Mouse (Mus musculus) lung, embryonic 15.5 days (tissue): ENCODE results near the gene Kcnab2. TPM values are rescaled to one million over a fixed set of nuclear protein-coding genes. Genes with fewer than 3 reads are reported as not detected.

Source experiments
- ATAC-seq: fragments of 200-750 bp; cut with Nextera tagmentation; 2 replicates; pipeline ENCODE4 v1.8.0; 2017; ENCODE audit warnings: moderate number of reproducible peaks, borderline replicate concordance; ENCODE audit not compliant: low FRiP score, low TSS enrichment; ENCODE audit errors: extremely low read depth
- H3K27ac ChIP-seq: fragments of 300-500 bp; sonication (generic); 2 replicates; pipeline ENCODE4 v1.5.1; 2015; ENCODE audit warnings: moderate library complexity, mild to moderate bottlenecking, inconsistent platforms
- H3K27me3 ChIP-seq: fragments of 300-500 bp; sonication (generic); 2 replicates; pipeline ENCODE4 v1.6.1; 2015; ENCODE audit warnings: inconsistent platforms
- H3K36me3 ChIP-seq: fragments of 300-500 bp; sonication (generic); 2 replicates; pipeline ENCODE4 v1.6.1; 2015; ENCODE audit warnings: inconsistent platforms
- H3K4me1 ChIP-seq: fragments of 300-500 bp; sonication (generic); 2 replicates; pipeline ENCODE4 v1.6.1; 2015; ENCODE audit warnings: inconsistent platforms
- H3K4me2 ChIP-seq: fragments of 300-500 bp; sonication (generic); 2 replicates; pipeline ENCODE4 v1.6.1; 2015; ENCODE audit warnings: inconsistent platforms, mild to moderate bottlenecking, moderate library complexity
- H3K4me3 ChIP-seq: fragments of 300-500 bp; sonication (generic); 2 replicates; pipeline ENCODE4 v1.5.1; 2015; ENCODE audit warnings: mild to moderate bottlenecking, inconsistent platforms
- H3K9ac ChIP-seq: fragments of 300-500 bp; sonication (generic); 2 replicates; pipeline ENCODE4 v1.6.1; 2015; ENCODE audit warnings: inconsistent platforms
- H3K9me3 ChIP-seq: fragments of 300-500 bp; sonication (generic); 2 replicates; pipeline ENCODE4 v1.6.1; 2016; ENCODE audit warnings: inconsistent platforms
- WGBS: fragments of 180-500 bp; shearing (Covaris S2); methylation state at CpG from one replicate; pipeline ENCODE4 v1.1.7; 2015; 5-methylcytosine and 5-hydroxymethylcytosine counted together
- polyA plus RNA-seq: library from polyadenylated mRNA; unstranded; fragments of >200 nt; fragmentation: Nextera tagmentation; extraction: Ambion mirVana; gene quantifications from 2 replicates; pipeline ENCODE4 v1.2.1, GENCODE M21; 2015

The Kcnab2 gene
- polyA plus RNA-seq, 1 experiment from 2014 or later = 7.3 TPM

DNA sequence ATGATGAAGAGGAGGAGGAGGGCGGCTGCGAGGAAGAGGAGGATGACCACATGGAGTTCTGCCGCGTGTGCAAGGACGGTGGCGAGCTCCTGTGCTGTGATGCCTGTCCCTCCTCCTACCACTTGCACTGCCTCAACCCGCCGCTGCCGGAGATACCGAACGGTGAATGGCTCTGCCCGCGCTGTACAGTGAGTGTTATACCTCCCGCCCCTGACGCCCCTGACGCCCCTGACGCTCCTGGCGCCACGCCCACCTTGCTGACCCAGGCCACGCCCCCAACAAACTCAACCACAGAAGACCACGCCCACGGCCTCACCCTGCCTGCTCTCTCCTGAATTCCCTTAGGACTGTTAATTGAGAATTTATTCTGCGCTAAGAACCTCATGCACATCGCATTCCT, 116.8 kb downstream of the Kcnab2 start:
- Histone ChIP-seq H3K27me3 (peaks cover 28% of the 10 kb centered on the region), H3K9me3 (no peaks in the 10 kb centered on the region), H3K27ac (no peak overlapping the region), H3K4me1 (no peaks in the 10 kb centered on the region), H3K4me2 (peak overlapping the region; percentile 36), H3K36me3 (no peaks in the 10 kb centered on the region), H3K4me3 (no peak overlapping the region), H3K9ac (no peak overlapping the region)
- peak; percentile 12; the same call in 1 of the 2 replicates for ATAC-seq
- 5% methylated on average over 24 of the region's 24 CpGs for WGBS

DNA sequence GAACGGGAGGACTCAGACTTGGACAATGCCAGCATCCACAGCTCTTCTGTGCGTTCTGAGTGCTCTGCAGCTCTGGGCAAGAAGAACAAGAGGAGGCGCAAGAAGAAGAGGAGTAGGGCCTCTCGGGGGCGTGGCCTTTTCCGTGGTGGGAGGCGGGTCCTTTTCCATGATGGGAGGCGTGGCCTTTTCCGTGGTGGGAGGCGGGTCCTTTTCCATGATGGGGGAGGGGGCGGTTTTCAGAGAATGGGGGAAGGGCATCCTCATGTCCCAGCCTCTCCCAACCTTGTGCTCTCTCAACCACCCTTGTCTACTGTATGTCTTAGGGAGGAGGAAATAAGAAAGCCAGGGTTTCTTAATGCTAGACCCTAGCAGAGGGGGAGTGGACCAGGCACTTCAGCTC, 118.0 kb downstream of the Kcnab2 start:
- no peak overlapping the region for H3K27ac ChIP-seq
- H3K4me2 ChIP-seq = no peak overlapping the region
- H3K36me3 ChIP-seq = no peaks in the 10 kb centered on the region
- no peak overlapping the region for H3K9ac ChIP-seq
- no peak overlapping the region for H3K4me3 ChIP-seq
- peaks cover 28% of the 10 kb centered on the region for H3K27me3 ChIP-seq
- ATAC-seq = no peak
- no peaks in the 10 kb centered on the region for H3K9me3 ChIP-seq
- 10% methylated on average over 11 of the region's 11 CpGs for WGBS
- no peaks in the 10 kb centered on the region for H3K4me1 ChIP-seq

DNA sequence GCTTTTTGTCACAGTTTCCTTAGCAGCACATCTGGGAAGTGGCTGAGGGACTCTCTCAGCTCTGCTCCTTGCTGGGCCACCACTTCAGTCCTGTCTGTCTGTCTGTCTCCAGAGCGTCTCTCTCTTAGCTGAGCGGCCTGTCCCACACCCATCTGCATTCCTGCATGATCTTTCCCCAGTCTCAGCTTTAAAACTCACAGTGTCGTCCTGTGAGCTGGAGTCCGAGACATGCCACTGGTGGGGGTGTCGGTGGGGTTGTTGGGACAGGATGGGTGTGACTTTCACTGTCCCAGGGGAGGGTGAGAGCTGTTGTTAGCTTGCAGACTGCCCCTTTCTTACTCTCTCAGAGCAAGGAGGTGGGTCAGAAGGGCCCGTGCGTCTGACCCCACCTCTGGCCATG, 122.0 kb downstream of the Kcnab2 start:
- H3K27me3 ChIP-seq = peaks cover 31% of the 10 kb centered on the region
- H3K36me3 ChIP-seq = no peaks in the 10 kb centered on the region
- H3K4me1 ChIP-seq = no peaks in the 10 kb centered on the region
- H3K27ac ChIP-seq = no peak overlapping the region
- no peak overlapping the region for H3K4me2 ChIP-seq
- H3K9me3 ChIP-seq = no peaks in the 10 kb centered on the region
- WGBS = 72% methylated on average over 7 of the region's 7 CpGs
- no peak for ATAC-seq
- no peak overlapping the region for H3K4me3 ChIP-seq
- H3K9ac ChIP-seq = no peak overlapping the region

DNA sequence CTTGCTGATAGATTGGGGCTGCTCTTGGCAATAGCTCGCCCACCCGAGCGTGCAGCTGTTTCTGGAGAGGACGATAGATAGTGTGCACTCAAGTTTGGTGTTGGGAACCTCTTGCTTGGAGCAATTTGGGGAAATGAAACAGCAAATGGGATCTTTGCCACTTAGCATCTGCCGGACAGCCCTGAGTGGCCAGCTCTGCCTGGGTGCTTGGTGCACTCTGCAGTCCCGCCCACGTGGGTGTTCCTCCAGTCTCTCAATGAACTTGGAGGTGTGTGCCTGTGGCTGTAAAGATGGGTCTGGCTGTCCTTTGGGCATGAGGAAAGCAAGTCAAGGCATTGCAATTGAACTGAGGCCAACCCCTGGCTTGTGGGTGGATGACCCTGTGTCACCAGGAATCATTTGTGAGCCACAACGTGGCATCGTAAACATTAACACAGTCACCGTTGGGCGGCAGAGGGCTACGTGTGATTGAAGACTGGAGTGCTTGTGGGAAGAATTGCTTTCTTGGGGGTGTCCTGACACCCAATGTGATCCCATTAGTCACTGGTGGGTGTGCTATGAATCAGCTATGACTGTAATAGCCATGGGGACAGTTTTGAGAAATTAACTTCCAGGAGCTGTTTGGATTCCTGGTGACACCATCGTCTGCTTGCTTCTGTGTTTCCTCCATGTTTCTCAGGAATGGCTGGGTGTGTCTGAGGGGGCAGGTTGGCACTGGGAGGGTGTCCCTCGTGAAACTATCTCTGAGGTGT, 123.6 kb downstream of the Kcnab2 start:
- no peaks in the 10 kb centered on the region for H3K36me3 ChIP-seq
- H3K27me3 ChIP-seq = peaks cover 29% of the 10 kb centered on the region
- WGBS = 51% methylated on average over 14 of the region's 14 CpGs
- no peak overlapping the region for H3K9ac ChIP-seq
- no peak overlapping the region for H3K4me3 ChIP-seq
- ATAC-seq = no peak
- H3K9me3 ChIP-seq = no peaks in the 10 kb centered on the region
- H3K4me1 ChIP-seq = no peaks in the 10 kb centered on the region
- H3K4me2 ChIP-seq = no peak overlapping the region
- H3K27ac ChIP-seq = no peak overlapping the region

DNA sequence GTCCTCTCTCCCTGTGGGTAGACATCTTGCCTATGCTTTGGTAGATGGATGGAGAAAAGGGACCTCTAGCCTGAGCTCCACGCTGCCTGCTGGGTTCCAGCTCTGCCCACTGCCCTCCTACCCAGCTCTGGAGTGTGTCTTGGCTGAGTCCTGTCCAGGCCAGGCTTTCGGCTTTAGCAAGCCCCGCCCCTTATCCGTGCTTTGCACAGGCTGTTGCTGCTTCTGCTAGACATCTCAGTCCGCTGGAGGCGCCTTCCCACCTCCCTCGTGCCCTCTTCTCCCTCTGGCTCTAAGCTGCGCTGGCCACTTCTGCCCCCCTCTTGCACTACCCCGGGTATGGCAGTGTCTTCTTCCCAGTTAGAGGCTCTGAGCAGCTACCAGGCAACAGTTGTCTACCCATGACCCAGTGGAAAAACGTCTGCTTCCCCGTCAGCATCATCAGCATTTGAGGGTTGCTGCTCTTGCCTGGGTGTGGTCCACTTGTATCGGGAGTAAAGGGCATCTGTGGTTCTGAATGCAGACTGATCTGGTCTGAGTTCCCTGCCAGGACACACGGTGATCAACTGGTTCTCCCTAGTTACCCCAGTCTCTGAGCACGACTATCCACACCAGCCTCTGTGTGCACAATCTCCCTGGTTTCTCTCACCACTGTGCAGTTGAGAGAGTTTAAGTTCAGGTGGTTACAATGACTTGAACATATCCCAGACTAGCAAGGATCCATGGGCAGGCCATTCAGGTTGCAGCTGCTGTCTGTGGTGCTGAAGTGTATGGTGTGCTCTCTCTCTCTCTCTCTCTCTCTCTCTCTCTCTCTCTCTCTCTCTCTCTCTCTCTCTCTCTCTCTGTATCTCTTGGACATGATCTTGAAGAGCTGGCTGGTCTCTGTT, 126.0 kb downstream of the Kcnab2 start:
- H3K4me1 ChIP-seq = no peaks in the 10 kb centered on the region
- no peaks in the 10 kb centered on the region for H3K36me3 ChIP-seq
- no peak for ATAC-seq
- H3K4me2 ChIP-seq = no peak overlapping the region
- no peak overlapping the region for H3K9ac ChIP-seq
- no peaks in the 10 kb centered on the region for H3K9me3 ChIP-seq
- H3K27me3 ChIP-seq = peaks cover 35% of the 10 kb centered on the region
- 11% methylated on average over 14 of the region's 14 CpGs for WGBS
- no peak overlapping the region for H3K4me3 ChIP-seq
- no peak overlapping the region for H3K27ac ChIP-seq

DNA sequence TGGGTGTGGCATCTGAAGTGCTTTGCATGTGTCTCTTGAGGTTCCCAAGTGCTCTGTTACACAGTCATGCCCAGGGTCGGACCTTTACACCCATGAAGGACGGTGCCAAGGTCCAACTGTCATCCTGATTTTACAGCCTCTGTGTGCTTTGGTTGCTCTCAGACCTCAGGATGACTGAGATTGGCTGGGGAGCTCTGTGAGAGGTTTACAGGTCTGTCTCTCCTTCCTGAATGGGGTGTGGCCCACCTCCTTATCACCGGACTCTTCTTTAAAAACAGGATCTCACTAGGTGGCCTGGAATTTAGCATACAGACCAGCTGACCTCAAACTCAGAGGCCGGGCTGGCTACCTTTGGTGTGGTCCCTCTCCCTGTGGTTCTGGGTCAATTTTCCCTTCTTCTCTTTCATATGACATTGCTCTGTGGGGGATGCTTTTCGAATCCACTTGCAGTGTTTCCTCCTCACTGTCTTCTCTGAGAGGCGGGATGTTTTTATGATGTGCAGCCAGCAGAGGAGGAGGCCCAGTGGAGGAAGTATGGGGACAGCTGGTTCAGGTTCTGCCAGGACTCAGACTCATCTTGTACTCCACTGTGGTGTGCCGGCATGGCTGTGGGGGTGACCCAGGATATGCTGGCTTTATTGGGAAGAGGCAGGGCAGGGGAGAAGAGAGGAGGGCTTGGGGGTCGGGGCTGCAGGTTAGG, 126.8 kb downstream of the Kcnab2 start:
- H3K27me3 ChIP-seq = peaks cover 35% of the 10 kb centered on the region
- no peak overlapping the region for H3K9ac ChIP-seq
- no peaks in the 10 kb centered on the region for H3K9me3 ChIP-seq
- no peaks in the 10 kb centered on the region for H3K36me3 ChIP-seq
- 22% methylated on average over 8 of the region's 8 CpGs for WGBS
- no peak overlapping the region for H3K27ac ChIP-seq
- H3K4me1 ChIP-seq = no peaks in the 10 kb centered on the region
- no peak overlapping the region for H3K4me3 ChIP-seq
- no peak overlapping the region for H3K4me2 ChIP-seq
- ATAC-seq = no peak

DNA sequence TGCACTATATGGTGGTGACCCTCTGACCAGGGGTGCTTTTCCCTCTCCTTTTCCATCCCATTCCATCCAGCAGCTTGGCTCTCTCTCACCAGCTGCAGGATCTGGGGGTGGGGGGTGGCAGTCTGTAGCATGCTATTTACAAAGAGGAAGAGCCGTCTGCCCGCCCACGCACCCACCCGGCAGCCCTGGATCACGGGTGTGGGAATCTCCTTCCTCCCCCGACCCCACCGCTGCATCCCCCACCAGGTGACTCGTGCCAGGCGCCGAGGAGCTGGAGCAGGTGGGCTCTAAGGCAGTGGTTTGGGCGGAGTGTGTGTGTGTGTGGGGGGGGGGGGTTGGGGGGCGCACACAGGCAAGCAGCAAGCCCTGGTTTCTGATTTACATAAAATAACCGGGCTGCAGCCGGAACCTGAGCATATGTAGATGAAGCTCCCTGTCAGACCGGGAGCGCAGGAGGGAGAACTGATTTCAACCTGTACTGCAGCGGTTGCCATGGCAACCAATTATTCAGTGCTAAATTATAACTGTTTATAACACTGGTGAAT, 127.8 kb downstream of the Kcnab2 start:
- Histone ChIP-seq H3K4me3 (no peak overlapping the region), H3K9ac (no peak overlapping the region), H3K27me3 (peaks cover 35% of the 10 kb centered on the region), H3K9me3 (no peaks in the 10 kb centered on the region), H3K27ac (no peak overlapping the region), H3K36me3 (no peaks in the 10 kb centered on the region), H3K4me2 (no peak overlapping the region), H3K4me1 (no peaks in the 10 kb centered on the region)
- ATAC-seq = no peak
- WGBS = 9% methylated on average over 17 of the region's 17 CpGs

DNA sequence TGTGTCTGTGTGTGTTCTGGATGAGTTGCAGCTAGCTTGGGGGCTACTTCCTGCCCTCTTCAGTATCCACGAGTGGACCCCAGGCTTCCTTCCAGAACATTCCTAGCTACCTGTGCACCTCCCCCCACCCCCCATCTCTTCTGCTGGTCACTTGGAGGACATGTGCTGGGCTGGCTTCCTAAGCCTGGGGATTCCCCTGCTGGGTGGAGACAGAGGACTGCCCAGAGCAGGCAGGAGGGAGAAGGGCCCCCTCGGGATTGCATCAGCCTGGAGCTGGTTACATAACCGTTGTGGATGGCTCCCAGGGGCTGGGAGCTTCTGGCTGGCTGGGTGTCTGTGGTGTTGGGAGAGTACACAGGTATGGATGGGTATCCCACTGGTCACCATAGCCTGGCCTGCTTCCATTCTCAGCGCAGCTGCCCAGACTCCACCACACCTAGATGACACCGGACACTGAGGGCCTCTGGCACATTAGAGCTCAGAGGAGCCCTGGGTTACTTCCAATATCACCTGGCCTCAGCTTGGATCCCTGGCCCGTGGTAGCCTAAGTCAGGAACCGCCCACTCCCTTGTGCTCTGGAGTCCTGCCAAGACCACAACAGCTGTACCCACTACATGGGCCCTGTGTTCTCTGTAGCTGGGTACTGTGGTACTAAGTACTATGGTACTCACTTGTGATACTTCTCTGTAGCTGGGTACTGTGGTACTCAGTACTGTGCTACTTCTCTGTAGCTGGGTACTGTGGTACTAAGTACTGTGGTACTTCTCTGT, 132.4 kb downstream of the Kcnab2 start:
- Histone ChIP-seq H3K27me3 (peaks cover 49% of the 10 kb centered on the region), H3K9ac (no peak overlapping the region), H3K4me3 (no peak overlapping the region), H3K36me3 (no peaks in the 10 kb centered on the region), H3K27ac (no peak overlapping the region), H3K4me2 (no peak overlapping the region), H3K4me1 (no peaks in the 10 kb centered on the region), H3K9me3 (no peaks in the 10 kb centered on the region)
- peak; percentile 17; the same call in 1 of the 2 replicates for ATAC-seq
- 41% methylated on average over 7 of the region's 7 CpGs for WGBS

DNA sequence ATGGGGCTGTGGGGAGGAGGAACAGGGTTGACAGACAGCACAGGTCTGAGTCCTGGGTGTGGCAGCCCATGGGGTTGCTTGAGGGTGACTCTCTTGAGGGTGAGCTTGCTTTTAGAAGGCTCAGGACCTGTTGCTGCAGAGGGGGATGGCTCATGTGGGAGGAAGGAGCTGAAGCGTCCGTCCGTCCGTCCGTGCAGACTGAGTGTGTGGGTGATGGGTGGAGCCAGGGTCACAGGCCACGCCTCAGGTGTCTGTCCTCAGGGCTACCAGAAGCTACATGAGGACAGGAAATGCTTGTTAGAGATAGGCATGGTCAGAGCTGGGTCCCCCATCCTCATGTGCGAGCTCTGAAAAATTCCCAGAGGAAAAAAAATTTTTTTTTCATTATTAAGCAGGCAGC, 133.0 kb downstream of the Kcnab2 start:
- Histone ChIP-seq H3K36me3 (no peaks in the 10 kb centered on the region), H3K9me3 (no peaks in the 10 kb centered on the region), H3K4me1 (no peaks in the 10 kb centered on the region), H3K9ac (no peak overlapping the region), H3K4me2 (no peak overlapping the region), H3K27ac (no peak overlapping the region), H3K27me3 (peaks cover 50% of the 10 kb centered on the region), H3K4me3 (no peak overlapping the region)
- ATAC-seq = no peak
- 41% methylated on average over 7 of the region's 7 CpGs for WGBS

DNA sequence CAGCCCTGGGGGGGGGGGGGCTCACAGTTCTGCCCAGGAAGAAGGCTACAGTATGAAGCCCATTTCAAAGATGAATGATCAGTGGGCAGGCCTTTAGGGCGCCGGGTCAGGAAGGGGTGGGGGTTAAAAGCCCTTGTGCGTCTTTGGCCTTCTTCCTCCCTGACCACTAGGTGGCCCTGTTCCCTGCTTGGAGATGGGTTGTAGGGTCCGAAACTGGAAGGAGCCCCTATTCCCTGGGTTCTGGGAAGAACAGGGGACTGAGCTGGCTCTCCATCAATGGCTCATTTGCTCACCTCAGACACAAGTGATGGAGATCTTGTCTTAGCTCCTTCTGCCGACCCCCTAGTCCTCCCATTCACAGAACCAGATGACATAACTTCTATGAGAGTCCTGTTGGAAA, 134.4 kb downstream of the Kcnab2 start:
- peaks cover 50% of the 10 kb centered on the region for H3K27me3 ChIP-seq
- ATAC-seq = no peak

More for the DNA sequence above, 134.4 kb downstream of the Kcnab2 start:
- Histone ChIP-seq H3K27ac (no peak overlapping the region), H3K36me3 (no peaks in the 10 kb centered on the region), H3K9ac (no peak overlapping the region), H3K4me2 (no peak overlapping the region), H3K4me1 (peaks cover 10% of the 10 kb centered on the region), H3K4me3 (no peak overlapping the region), H3K9me3 (no peaks in the 10 kb centered on the region)
- WGBS = 13% methylated on average over 5 of the region's 5 CpGs
